Mouse (Mus musculus): ENCODE results near the gene Lrrc32. TPM values are rescaled to one million over a fixed set of nuclear protein-coding genes. Genes with fewer than 3 reads are reported as not detected.
A peak's percentile ranks its signal among the peaks of the same experiment; 100 is the strongest.

Gene Lrrc32
- total and polyA plus RNA-seq, 2 experiments, result 1.5 to 5.2 TPM

DNA sequence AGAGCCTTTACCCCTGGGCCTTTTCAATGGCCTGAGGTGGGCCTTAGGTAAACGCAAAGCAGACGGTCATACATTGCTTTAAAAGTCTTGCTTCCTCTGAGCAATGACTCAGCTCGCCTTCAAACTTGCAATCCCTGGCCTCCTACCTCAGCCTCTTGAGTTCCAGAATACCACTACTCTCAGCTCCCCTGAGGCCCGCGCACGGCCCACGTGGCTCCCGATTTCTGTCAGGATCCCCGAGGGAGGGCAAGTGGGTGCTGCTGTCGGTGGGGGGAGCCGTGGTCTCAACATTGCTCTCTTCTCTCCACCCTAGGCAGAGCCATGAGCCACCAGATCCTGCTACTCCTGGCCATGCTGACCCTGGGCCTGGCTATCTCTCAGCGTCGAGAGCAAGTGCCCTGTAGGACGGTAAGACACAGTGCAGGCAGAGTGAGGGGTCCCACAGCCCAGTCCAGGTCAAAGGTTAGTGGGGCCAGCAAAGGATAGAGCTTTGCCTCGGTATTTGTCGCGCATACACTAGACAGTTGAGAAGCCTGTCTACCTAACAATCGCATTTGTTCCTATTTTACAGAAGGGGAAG lies 4.9 kb downstream of the Lrrc32 start:
- peak overlapping the region; percentile 2; the same call in 1 of the 2 replicates for H3K4me3 ChIP-seq (ENCODE audit: insufficient read depth, low read depth, low read length)
- H3K27me3 ChIP-seq (ENCODE audit: control insufficient read depth, insufficient read depth, low read length), result peaks cover 3% of the 10 kb centered on the region; the same call in 1 of the 2 replicates
- peak overlapping the region; percentile 17 for H3K9ac ChIP-seq (ENCODE audit: low read depth, low read length)
- no peak for TF ChIP-seq CTCF (IDR thresholded peaks at IDR 0.05; ENCODE audit: low read depth, low read length)
- TF ChIP-seq POLR2A (IDR thresholded peaks at IDR 0.05; ENCODE audit: extremely low read depth, insufficient read depth, low read length), result no peak
- H3K27ac ChIP-seq (replicated peaks; ENCODE audit: insufficient read depth, low read depth, low read length), result peak overlapping the region; percentile 59
- DNase-seq (ENCODE audit: extremely low read depth, low read depth, low spot score), result no peak
- WGBS, result 63% methylated on average over 18 of the region's 18 CpGs
- H3K79me2 ChIP-seq (ENCODE audit: control insufficient read depth, insufficient read depth, low read length), result peaks cover 5% of the 10 kb centered on the region; the same call in 1 of the 2 replicates
- H3K4me1 ChIP-seq (ENCODE audit: control insufficient read depth, insufficient read depth, low read length), result 0 out of 2 replicates have a peak, but pooled peaks cover 4% of the 10 kb centered on the region
- H3K36me3 ChIP-seq (ENCODE audit: control insufficient read depth, insufficient read depth, low read length), result no peaks in the 10 kb centered on the region

DNA sequence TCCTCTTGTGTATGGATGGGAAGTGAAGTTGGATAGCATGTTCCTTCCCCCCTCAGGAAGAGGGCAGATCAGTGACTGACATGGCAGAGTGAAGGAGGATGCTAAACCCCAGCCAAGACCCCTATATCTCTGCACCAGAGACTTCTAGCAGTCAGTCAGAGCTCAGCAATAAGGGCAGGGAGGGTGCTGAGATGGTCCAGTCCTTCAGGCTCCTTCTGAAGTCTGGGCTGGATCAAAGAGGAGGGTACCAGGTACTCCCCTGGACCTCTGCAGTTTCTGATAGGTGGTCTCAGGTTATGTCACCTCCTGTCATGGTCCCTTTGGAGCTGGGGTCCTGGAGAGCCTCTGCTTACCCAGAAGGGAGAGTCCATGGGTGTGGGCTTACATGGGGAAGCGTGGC lies 6.5 kb downstream of the Lrrc32 start:
- Histone ChIP-seq H3K27ac (replicated peaks; ENCODE audit: insufficient read depth, low read depth, low read length) (no peak overlapping the region), H3K79me2 (ENCODE audit: control insufficient read depth, insufficient read depth, low read length) (no peaks in the 10 kb centered on the region), H3K4me1 (ENCODE audit: control insufficient read depth, insufficient read depth, low read length) (0 out of 2 replicates have a peak, but pooled peaks cover 4% of the 10 kb centered on the region), H3K4me3 (ENCODE audit: insufficient read depth, low read depth, low read length) (no peak overlapping the region), H3K36me3 (ENCODE audit: control insufficient read depth, insufficient read depth, low read length) (no peaks in the 10 kb centered on the region), H3K9ac (ENCODE audit: low read depth, low read length) (no peak overlapping the region), H3K27me3 (ENCODE audit: control insufficient read depth, insufficient read depth, low read length) (no peaks in the 10 kb centered on the region)
- TF ChIP-seq CTCF (IDR thresholded peaks at IDR 0.05; ENCODE audit: low read depth, low read length), result no peak
- no peak for TF ChIP-seq POLR2A (IDR thresholded peaks at IDR 0.05; ENCODE audit: extremely low read depth, insufficient read depth, low read length)
- no peak for DNase-seq (ENCODE audit: extremely low read depth, low read depth, low spot score)
- 91% methylated on average over 1 of the region's 1 CpGs for WGBS

DNA sequence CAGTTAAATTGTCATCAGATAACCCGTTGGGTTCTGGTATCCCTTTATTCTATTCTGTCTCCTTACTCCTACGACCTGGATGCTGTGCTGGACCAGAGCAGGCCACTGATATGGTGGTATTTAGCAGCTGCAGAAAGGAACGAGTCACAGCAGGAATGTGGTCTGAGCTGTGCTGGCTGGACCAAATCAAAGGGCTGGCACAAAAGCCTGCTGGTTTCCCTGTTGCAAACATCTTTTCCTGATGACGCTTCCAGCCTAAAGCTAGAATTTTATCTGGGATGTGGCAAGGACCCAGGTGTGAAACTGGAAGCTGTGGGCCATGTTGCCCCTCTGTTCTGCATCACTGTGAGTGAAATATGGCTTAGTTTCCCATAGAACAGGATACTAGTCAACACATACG lies 8.4 kb downstream of the Lrrc32 start:
- DNase-seq (ENCODE audit: extremely low read depth, low read depth, low spot score), result no peak
- 72% methylated on average over 5 of the region's 5 CpGs for WGBS

DNA sequence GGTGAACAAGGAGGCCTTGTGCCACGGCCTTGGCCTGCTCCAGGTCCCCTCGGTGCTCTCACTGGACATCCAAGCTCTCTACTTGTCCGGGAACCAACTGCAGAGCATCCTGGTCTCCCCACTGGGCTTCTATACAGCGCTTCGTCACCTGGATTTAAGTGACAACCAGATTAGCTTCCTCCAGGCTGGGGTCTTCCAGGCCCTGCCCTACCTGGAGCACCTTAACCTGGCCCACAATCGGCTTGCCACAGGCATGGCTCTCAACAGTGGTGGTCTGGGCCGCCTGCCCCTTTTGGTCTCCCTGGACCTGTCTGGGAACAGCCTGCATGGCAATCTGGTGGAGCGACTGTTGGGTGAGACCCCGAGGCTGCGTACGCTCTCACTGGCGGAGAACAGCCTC lies 9.0 kb downstream of the Lrrc32 start:
- no peaks in the 10 kb centered on the region for H3K27me3 ChIP-seq (ENCODE audit: control insufficient read depth, insufficient read depth, low read length)
- H3K4me3 ChIP-seq (ENCODE audit: insufficient read depth, low read depth, low read length), result no peak overlapping the region
- no peak overlapping the region for H3K27ac ChIP-seq (replicated peaks; ENCODE audit: insufficient read depth, low read depth, low read length)
- 0 out of 2 replicates have a peak, but pooled peaks cover 4% of the 10 kb centered on the region for H3K4me1 ChIP-seq (ENCODE audit: control insufficient read depth, insufficient read depth, low read length)
- no peak for DNase-seq (ENCODE audit: extremely low read depth, low read depth, low spot score)
- H3K9ac ChIP-seq (ENCODE audit: low read depth, low read length), result no peak overlapping the region
- H3K79me2 ChIP-seq (ENCODE audit: control insufficient read depth, insufficient read depth, low read length), result no peaks in the 10 kb centered on the region
- 88% methylated on average over 12 of the region's 12 CpGs for WGBS
- TF ChIP-seq POLR2A (IDR thresholded peaks at IDR 0.05; ENCODE audit: extremely low read depth, insufficient read depth, low read length) (no peak), CTCF (IDR thresholded peaks at IDR 0.05; ENCODE audit: low read depth, low read length) (no peak)
- no peaks in the 10 kb centered on the region for H3K36me3 ChIP-seq (ENCODE audit: control insufficient read depth, insufficient read depth, low read length)

More for the DNA sequence above, 8.4 kb downstream of the Lrrc32 start:
- Histone ChIP-seq H3K9ac (ENCODE audit: low read depth, low read length) (no peak overlapping the region), H3K79me2 (ENCODE audit: control insufficient read depth, insufficient read depth, low read length) (no peaks in the 10 kb centered on the region), H3K36me3 (ENCODE audit: control insufficient read depth, insufficient read depth, low read length) (no peaks in the 10 kb centered on the region), H3K27ac (replicated peaks; ENCODE audit: insufficient read depth, low read depth, low read length) (no peak overlapping the region), H3K27me3 (ENCODE audit: control insufficient read depth, insufficient read depth, low read length) (no peaks in the 10 kb centered on the region), H3K4me3 (ENCODE audit: insufficient read depth, low read depth, low read length) (no peak overlapping the region), H3K4me1 (ENCODE audit: control insufficient read depth, insufficient read depth, low read length) (0 out of 2 replicates have a peak, but pooled peaks cover 4% of the 10 kb centered on the region)
- TF ChIP-seq CTCF (IDR thresholded peaks at IDR 0.05; ENCODE audit: low read depth, low read length) (no peak), POLR2A (IDR thresholded peaks at IDR 0.05; ENCODE audit: extremely low read depth, insufficient read depth, low read length) (no peak)

DNA sequence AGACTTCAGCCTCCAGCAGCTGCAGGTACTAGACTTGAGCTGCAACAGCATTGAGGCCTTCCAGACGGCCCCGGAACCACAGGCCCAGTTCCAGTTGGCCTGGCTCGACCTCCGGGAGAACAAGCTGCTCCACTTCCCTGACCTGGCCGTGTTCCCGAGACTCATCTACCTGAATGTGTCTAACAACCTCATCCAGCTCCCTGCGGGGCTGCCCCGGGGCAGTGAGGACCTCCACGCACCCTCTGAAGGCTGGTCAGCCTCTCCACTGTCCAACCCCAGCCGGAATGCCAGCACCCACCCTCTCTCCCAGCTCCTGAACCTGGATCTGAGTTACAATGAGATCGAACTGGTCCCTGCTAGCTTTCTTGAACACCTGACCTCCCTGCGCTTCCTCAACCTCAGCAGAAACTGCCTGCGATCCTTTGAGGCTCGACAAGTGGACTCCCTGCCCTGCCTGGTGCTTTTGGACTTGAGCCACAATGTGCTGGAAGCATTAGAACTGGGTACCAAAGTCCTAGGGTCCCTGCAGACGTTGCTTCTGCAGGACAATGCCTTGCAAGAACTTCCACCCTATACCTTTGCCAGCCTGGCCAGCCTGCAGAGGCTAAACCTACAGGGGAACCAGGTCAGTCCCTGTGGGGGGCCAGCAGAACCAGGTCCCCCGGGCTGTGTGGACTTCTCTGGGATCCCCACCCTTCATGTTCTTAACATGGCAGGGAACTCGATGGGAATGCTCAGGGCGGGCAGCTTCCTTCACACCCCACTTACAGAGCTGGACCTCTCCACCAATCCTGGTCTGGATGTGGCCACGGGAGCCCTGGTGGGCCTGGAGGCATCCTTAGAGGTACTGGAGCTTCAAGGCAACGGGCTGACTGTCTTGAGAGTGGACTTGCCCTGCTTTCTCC lies 9.8 kb downstream of the Lrrc32 start:
- Histone ChIP-seq H3K36me3 (ENCODE audit: control insufficient read depth, insufficient read depth, low read length) (no peaks in the 10 kb centered on the region), H3K4me3 (ENCODE audit: insufficient read depth, low read depth, low read length) (no peak overlapping the region), H3K27ac (replicated peaks; ENCODE audit: insufficient read depth, low read depth, low read length) (0 out of 2 replicates have a peak overlapping the region, but pooled peaks have one; percentile 10), H3K9ac (ENCODE audit: low read depth, low read length) (no peak overlapping the region), H3K27me3 (ENCODE audit: control insufficient read depth, insufficient read depth, low read length) (no peaks in the 10 kb centered on the region), H3K79me2 (ENCODE audit: control insufficient read depth, insufficient read depth, low read length) (no peaks in the 10 kb centered on the region), H3K4me1 (ENCODE audit: control insufficient read depth, insufficient read depth, low read length) (0 out of 2 replicates have a peak, but pooled peaks cover 4% of the 10 kb centered on the region)
- DNase-seq (ENCODE audit: extremely low read depth, low read depth, low spot score), result no peak
- TF ChIP-seq POLR2A (IDR thresholded peaks at IDR 0.05; ENCODE audit: extremely low read depth, insufficient read depth, low read length), result no peak
- no peak for TF ChIP-seq CTCF (IDR thresholded peaks at IDR 0.05; ENCODE audit: low read depth, low read length)
- WGBS, result 73% methylated on average over 20 of the region's 20 CpGs

Measured in liver, adult 2 months (tissue).